Mouse (Mus musculus): Measurements from ENCODE around the gene Olfr25.

Olfr25 gene

DNA sequence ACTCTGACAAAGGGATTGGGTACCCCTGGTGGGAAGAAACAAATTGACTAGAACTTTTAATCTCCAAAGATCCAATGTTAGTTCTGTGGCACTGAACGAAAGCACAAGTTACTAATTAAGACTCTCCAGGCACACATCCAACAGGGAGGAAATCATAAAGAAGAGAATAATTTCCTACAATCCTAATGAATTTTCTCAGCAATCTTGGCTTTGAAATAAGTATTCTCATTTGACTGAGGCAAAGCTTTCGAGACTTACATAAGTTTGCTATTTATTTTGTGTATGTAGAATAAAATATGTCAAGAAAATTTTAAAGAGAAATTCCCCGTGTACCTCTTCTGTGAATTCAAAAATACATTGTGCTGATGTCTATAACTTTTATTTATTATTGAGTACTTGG, at the start of gene Olfr25:
Gene Olfr25 (plus strand): TSS at position 301 of the 400 bp plus-strand sequence.
- no peak for DNase-seq (ENCODE audit: low read depth, low spot score)

DNA sequence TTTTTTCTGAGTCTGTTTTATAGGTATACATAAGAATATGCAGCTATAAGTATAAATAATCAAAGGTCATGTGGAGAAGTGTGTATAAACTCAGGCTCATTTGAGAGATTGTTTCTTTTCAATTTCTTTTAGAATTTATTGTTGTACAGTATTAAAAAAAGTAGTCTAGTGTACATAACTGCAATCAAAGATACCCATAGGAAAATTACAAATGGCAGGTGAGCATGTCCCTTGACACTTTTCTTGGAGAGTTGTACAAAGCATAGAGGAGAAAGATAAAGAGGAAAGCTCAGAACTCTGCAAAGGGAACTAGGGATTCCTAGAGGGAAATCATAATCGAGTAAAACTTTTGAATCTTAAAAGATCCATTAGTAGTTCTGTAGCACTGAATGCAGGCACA, 38.1 kb upstream of the Olfr25 start, which contains the start of gene Olfr896-ps1:
Gene Olfr896-ps1 (plus strand): TSS at position 301 of the 400 bp plus-strand sequence.
- no peak for DNase-seq (ENCODE audit: low read depth, low spot score)

DNA sequence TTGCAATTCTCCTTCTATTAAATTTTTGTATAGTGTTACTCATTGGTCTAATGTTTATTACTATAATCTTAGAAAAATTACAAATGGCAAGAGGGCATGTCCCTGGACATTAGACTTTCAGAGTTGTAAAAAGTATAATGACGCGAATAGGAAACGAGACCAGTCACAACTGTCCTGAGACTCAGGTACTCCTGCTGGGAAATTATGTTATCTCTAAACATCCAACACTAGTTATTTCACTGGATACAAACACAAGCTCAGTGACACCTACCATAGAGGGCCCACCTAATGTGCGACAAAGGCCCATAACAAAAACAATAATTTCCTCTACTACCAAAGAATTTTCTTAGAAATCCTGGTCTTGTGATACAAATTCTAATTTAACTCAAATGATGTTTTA, 19.3 kb downstream of the Olfr25 start, which contains the start of gene Olfr898:
Gene Olfr898 (plus strand): TSS at position 301 of the 400 bp plus-strand sequence.
- DNase-seq (ENCODE audit: low read depth, low spot score): no peak

DNA sequence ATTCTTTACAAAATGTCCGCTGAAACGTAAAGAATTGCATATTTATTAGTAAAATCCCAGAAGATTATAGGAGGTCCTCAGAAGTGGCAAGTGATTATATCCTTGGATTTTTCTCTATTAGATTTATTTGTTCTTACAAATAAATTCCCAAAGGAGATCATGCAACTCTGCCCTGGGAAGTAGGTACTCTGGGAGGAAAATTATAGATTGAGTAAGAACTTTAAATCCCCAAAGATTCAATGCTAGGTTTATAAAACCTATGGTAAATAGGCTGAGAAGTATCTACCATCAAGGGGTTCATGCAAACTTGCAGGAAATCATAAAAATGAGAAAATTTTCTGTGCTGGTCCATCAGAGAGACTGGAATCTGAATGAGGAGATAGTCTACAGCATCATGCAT, 37.7 kb downstream of the Olfr25 start, which contains the start of gene Olfr250:
Gene Olfr250 (plus strand): TSS at position 301 of the 400 bp plus-strand sequence.
- DNase-seq (ENCODE audit: low read depth, low spot score): no peak

DNA sequence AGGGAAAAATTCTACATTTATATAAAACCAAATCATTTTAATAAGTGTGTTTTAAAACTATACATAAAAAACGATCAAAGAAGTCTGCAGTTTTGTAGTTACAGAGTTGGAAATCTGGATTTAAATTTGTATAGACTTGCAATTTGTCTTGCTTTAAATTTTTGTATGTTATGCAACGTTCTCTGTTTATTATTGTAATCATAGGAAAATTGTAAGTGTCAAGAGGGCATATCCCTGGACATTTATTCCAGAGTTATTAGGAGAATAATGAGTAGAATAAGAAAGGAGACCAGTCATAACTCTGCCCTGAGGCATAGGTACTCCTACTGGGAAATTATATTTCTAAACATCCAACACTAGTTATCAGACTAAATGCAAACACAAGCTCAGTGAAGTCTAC, 47.9 kb downstream of the Olfr25 start, which contains the start of gene Olfr251:
Gene Olfr251 (plus strand): TSS at position 301 of the 400 bp plus-strand sequence.
- DNase-seq (ENCODE audit: low read depth, low spot score): no peak
